Mouse (Mus musculus) olfactory bulb, adult 2 months (tissue): ENCODE results near the gene Tent5a. TPM values are rescaled to one million over a fixed set of nuclear protein-coding genes. Genes with fewer than 3 reads are reported as not detected.
A peak's percentile ranks its signal among the peaks of the same experiment; 100 is the strongest.

Source experiments
- H3K27ac ChIP-seq: fragments of 200-500 bp; 2 replicates; pipeline ENCODE4 v1.5.1; 2012; ENCODE audit warnings: low read depth, low read length; ENCODE audit not compliant: insufficient read depth
- H3K4me1 ChIP-seq: fragments of 200-500 bp; 2 replicates; pipeline ENCODE4 v1.6.1; 2012; ENCODE audit warnings: low read length; ENCODE audit not compliant: control insufficient read depth, insufficient read depth
- H3K4me3 ChIP-seq: fragments of 200-500 bp; 2 replicates; pipeline ENCODE4 v1.5.1; 2012; ENCODE audit warnings: mild to moderate bottlenecking, low read depth, low read length, moderate library complexity; ENCODE audit not compliant: insufficient read depth
- CTCF ChIP-seq: fragments of 200-500 bp; IDR thresholded peaks from 2 replicates; pipeline ENCODE4 v1.5.1; 2012; ENCODE audit warnings: low read depth, mild to moderate bottlenecking, low read length, moderate library complexity; ENCODE audit not compliant: insufficient read depth
- POLR2A ChIP-seq: fragments of 200-500 bp; IDR thresholded peaks from 2 replicates; pipeline ENCODE4 v1.6.1; 2012; ENCODE audit warnings: mild to moderate bottlenecking, low read depth, low read length, moderate library complexity; ENCODE audit not compliant: insufficient read depth
- WGBS: fragments of 180-500 bp; shearing (Covaris S2); methylation state at CpG from one replicate; pipeline ENCODE4 v1.1.7; 2018; 5-methylcytosine and 5-hydroxymethylcytosine counted together
- polyA plus RNA-seq: library from polyadenylated mRNA; stranded (reverse); fragments of >200 nt; gene quantifications from 2 replicates; pipeline ENCODE4 v1.2.4, GENCODE M21; 2012; ENCODE audit warnings: low replicate concordance; ENCODE audit not compliant: missing spikeins, insufficient read depth, insufficient read length

The Tent5a gene
- polyA plus RNA-seq, result not detected in 2 replicates

GRCm38 (mm10) chr9:85327242-85328211 lies at the start of gene Tent5a:
Gene Tent5a, minus strand, starts transcription at chr9:85327348.
- Histone ChIP-seq H3K27ac (no peak within 1 kb of the TSS), H3K4me3 (peak within 1 kb of the TSS; percentile 49), H3K4me1 (peaks cover 17% of the 10 kb centered on the region)
- under 1% methylated on average over 72 of the region's 72 CpGs for WGBS
- TF ChIP-seq POLR2A (no peak), CTCF (no peak)

- H3K4me3 ChIP-seq, result no peak overlapping the region
- 81% methylated on average over 3 of the region's 3 CpGs for WGBS
- H3K27ac ChIP-seq, result no peak overlapping the region
- no peaks in the 10 kb centered on the region for H3K4me1 ChIP-seq
- no peak for TF ChIP-seq POLR2A
- TF ChIP-seq CTCF, result no peak
Observed at GRCm38 (mm10) chr9:85376643-85377307, 49.6 kb upstream of the Tent5a start.

- TF ChIP-seq POLR2A, result no peak
- no peak for TF ChIP-seq CTCF
Observed at GRCm38 (mm10) chr9:85375152-85375551, 48.0 kb upstream of the Tent5a start.

GRCm38 (mm10) chr9:85372034-85372433 lies 44.9 kb upstream of the Tent5a start:
- Histone ChIP-seq H3K4me3 (no peak overlapping the region), H3K4me1 (no peaks in the 10 kb centered on the region), H3K27ac (no peak overlapping the region)
- WGBS, result 82% methylated on average over 1 of the region's 1 CpGs
- no peak for TF ChIP-seq POLR2A
- TF ChIP-seq CTCF, result no peak

More at GRCm38 (mm10) chr9:85375152-85375551, 48.0 kb upstream of the Tent5a start:
- WGBS, result 86% methylated on average over 4 of the region's 4 CpGs
- H3K27ac ChIP-seq, result no peak overlapping the region
- no peak overlapping the region for H3K4me3 ChIP-seq
- no peaks in the 10 kb centered on the region for H3K4me1 ChIP-seq

- H3K27ac ChIP-seq, result no peak overlapping the region
- H3K4me1 ChIP-seq, result no peaks in the 10 kb centered on the region
- no peak for TF ChIP-seq POLR2A
- WGBS, result 92% methylated on average over 5 of the region's 5 CpGs
- no peak overlapping the region for H3K4me3 ChIP-seq
Observed at GRCm38 (mm10) chr9:85369512-85369911, 42.4 kb upstream of the Tent5a start.

- Histone ChIP-seq H3K4me3 (no peak overlapping the region), H3K27ac (no peak overlapping the region), H3K4me1 (no peaks in the 10 kb centered on the region)
- WGBS, result 90% methylated on average over 7 of the region's 7 CpGs
- TF ChIP-seq CTCF (no peak), POLR2A (no peak)
Observed at GRCm38 (mm10) chr9:85357154-85357860, 30.2 kb upstream of the Tent5a start.

GRCm38 (mm10) chr9:85355559-85355958 lies 28.4 kb upstream of the Tent5a start:
- Histone ChIP-seq H3K4me1 (no peaks in the 10 kb centered on the region), H3K4me3 (no peak overlapping the region), H3K27ac (no peak overlapping the region)
- 76% methylated on average over 5 of the region's 5 CpGs for WGBS
- TF ChIP-seq POLR2A (no peak), CTCF (no peak)

- no peak overlapping the region for H3K27ac ChIP-seq
- H3K4me3 ChIP-seq, result no peak overlapping the region
Observed at GRCm38 (mm10) chr9:85347823-85348523, 20.8 kb upstream of the Tent5a start.

More at GRCm38 (mm10) chr9:85347823-85348523, 20.8 kb upstream of the Tent5a start:
- 87% methylated on average over 10 of the region's 10 CpGs for WGBS
- no peaks in the 10 kb centered on the region for H3K4me1 ChIP-seq
- no peak for TF ChIP-seq POLR2A
- no peak for TF ChIP-seq CTCF
